Mouse (Mus musculus) heart, adult 2 months (tissue): ENCODE results near the gene Cks1brt.

Experiments used
- CTCF ChIP-seq: fragments of 200-600 bp; IDR thresholded peaks from 2 replicates; pipeline ENCODE4 v1.8.1; 2022; ENCODE audit warnings: antibody characterized with exemption, mild to moderate bottlenecking, moderate library complexity
- EP300 ChIP-seq: fragments of 200-500 bp; IDR thresholded peaks from 2 replicates; pipeline ENCODE4 v1.6.1; 2011; ENCODE audit warnings: low read depth, low read length, control low read depth; ENCODE audit not compliant: insufficient read depth
- POLR2A ChIP-seq: fragments of 200-500 bp; IDR thresholded peaks from 2 replicates; pipeline ENCODE4 v1.6.1; 2011; ENCODE audit warnings: mild to moderate bottlenecking, low read depth, low read length, control low read depth; ENCODE audit not compliant: insufficient read depth

GRCm38 (mm10) chr8:85113241-85113640 lies 38.5 kb upstream of the Cks1brt start:
- TF ChIP-seq POLR2A (no peak), CTCF (no peak), EP300 (no peak)
